Comparison of ENCODE assay signal across 7 mouse cellular contexts in genomic region chr4:107923803-107924194, GRCm38 (mm10). TPM values are rescaled to one million over a fixed set of nuclear protein-coding genes. Genes with fewer than 3 reads are reported as not detected.
A peak's percentile ranks its signal among the peaks of the same experiment; 100 is the strongest.
DNase-seq lines count a peak whose midpoint lies in the region; ATAC-seq and TF ChIP-seq lines count a peak whose summit lies in the region.

No protein-coding gene starts in this region.

- TF ChIP-seq CTCF in lung, postnatal 0 days (IDR thresholded peaks at IDR 0.05): no peak

- no peaks in the 10 kb centered on the region for H3K27me3 ChIP-seq in lung, postnatal 0 days (replicated peaks; ENCODE audit: insufficient read depth, low read length)
- H3K27me3 ChIP-seq in forebrain, embryonic 15.5 days: 0 out of 2 replicates have a peak, but pooled peaks cover 4% of the 10 kb centered on the region
- H3K27me3 ChIP-seq in liver, embryonic 11.5 days (replicated peaks; ENCODE audit: control insufficient read depth, insufficient read depth, low read length): no peaks in the 10 kb centered on the region
- H3K27me3 ChIP-seq in stomach, embryonic 16.5 days (ENCODE audit: control insufficient read depth, insufficient read depth, low read length): no peaks in the 10 kb centered on the region

- peaks cover 8% of the 10 kb centered on the region; the same call in 1 of the 2 replicates for H3K4me1 ChIP-seq in lung, postnatal 0 days (ENCODE audit: insufficient read depth, low read depth, low read length)
- peaks cover 11% of the 10 kb centered on the region; the same call in 1 of the 2 replicates for H3K4me1 ChIP-seq in forebrain, embryonic 15.5 days
- peaks cover 29% of the 10 kb centered on the region for H3K4me1 ChIP-seq in liver, embryonic 11.5 days (replicated peaks; ENCODE audit: control insufficient read depth, insufficient read depth, low read length)
- peaks cover 21% of the 10 kb centered on the region for H3K4me1 ChIP-seq in stomach, embryonic 16.5 days (ENCODE audit: control insufficient read depth, insufficient read depth, low read length)

- H3K9me3 ChIP-seq in lung, postnatal 0 days (ENCODE audit: low read length): no peaks in the 10 kb centered on the region
- no peaks in the 10 kb centered on the region for H3K9me3 ChIP-seq in forebrain, embryonic 15.5 days
- H3K9me3 ChIP-seq in liver, embryonic 11.5 days (ENCODE audit: control insufficient read depth, low read length): no peaks in the 10 kb centered on the region
- H3K9me3 ChIP-seq in stomach, embryonic 16.5 days (replicated peaks; ENCODE audit: control insufficient read depth, low read length): no peaks in the 10 kb centered on the region

- H3K4me2 ChIP-seq in lung, postnatal 0 days (replicated peaks; ENCODE audit: low read depth, low read length): peak overlapping the region; percentile 86
- peak overlapping the region; percentile 87 for H3K4me2 ChIP-seq in forebrain, embryonic 15.5 days (replicated peaks)
- peak overlapping the region; percentile 73 for H3K4me2 ChIP-seq in liver, embryonic 11.5 days
- peak overlapping the region; percentile 74 for H3K4me2 ChIP-seq in stomach, embryonic 16.5 days (ENCODE audit: low read depth, low read length)

- peak overlapping the region; percentile 72 for H3K4me3 ChIP-seq in lung, postnatal 0 days (ENCODE audit: low read depth, low read length)
- peak overlapping the region; percentile 59 for H3K4me3 ChIP-seq in forebrain, embryonic 15.5 days
- peak overlapping the region; percentile 77 for H3K4me3 ChIP-seq in liver, embryonic 11.5 days (ENCODE audit: low read depth, low read length)
- H3K4me3 ChIP-seq in stomach, embryonic 16.5 days (replicated peaks; ENCODE audit: low read length): peak overlapping the region; percentile 88

- H3K36me3 ChIP-seq in lung, postnatal 0 days (ENCODE audit: insufficient read depth, low read length): no peaks in the 10 kb centered on the region
- no peaks in the 10 kb centered on the region for H3K36me3 ChIP-seq in forebrain, embryonic 15.5 days
- no peaks in the 10 kb centered on the region for H3K36me3 ChIP-seq in liver, embryonic 11.5 days (ENCODE audit: control insufficient read depth, insufficient read depth, low read length)
- no peaks in the 10 kb centered on the region for H3K36me3 ChIP-seq in stomach, embryonic 16.5 days (ENCODE audit: control insufficient read depth, insufficient read depth, low read length)

- 29% methylated on average over 7 of the region's 7 CpGs for WGBS in lung, postnatal 0 days
- 49% methylated on average over 7 of the region's 7 CpGs for WGBS in forebrain, embryonic 15.5 days
- WGBS in liver, embryonic 11.5 days: 41% methylated on average over 7 of the region's 7 CpGs
- WGBS in stomach, embryonic 16.5 days: 36% methylated on average over 7 of the region's 7 CpGs

- no peak for DNase-seq in lung, postnatal 0 days (ENCODE audit: low spot score)
- no peak for DNase-seq in lung, postnatal 36 days
- DNase-seq in liver, embryonic 11.5 days (ENCODE audit: low spot score): no peak
- no peak for DNase-seq in embryo, embryonic 11 days
- DNase-seq in adipocyte (ENCODE audit: low spot score): no peak

- ATAC-seq in lung, postnatal 0 days: no peak
- ATAC-seq in forebrain, embryonic 15.5 days (replicated peaks): no peak
- ATAC-seq in liver, embryonic 11.5 days (replicated peaks; ENCODE audit: low FRiP score): no peak
- no peak for ATAC-seq in stomach, embryonic 16.5 days (ENCODE audit: insufficient read depth, low FRiP score)

- TF ChIP-seq EP300 in lung, postnatal 0 days (IDR thresholded peaks at IDR 0.05): no peak

- peak overlapping the region; percentile 48; the same call in 1 of the 2 replicates for H3K27ac ChIP-seq in lung, postnatal 0 days (ENCODE audit: low read length)
- H3K27ac ChIP-seq in forebrain, embryonic 15.5 days (replicated peaks): no peak overlapping the region
- H3K27ac ChIP-seq in liver, embryonic 11.5 days (ENCODE audit: low read depth, low read length): peak overlapping the region; percentile 27; the same call in 1 of the 2 replicates
- peak overlapping the region; percentile 83 for H3K27ac ChIP-seq in stomach, embryonic 16.5 days (ENCODE audit: low read length)

- H3K9ac ChIP-seq in lung, postnatal 0 days (replicated peaks; ENCODE audit: low read depth): no peak overlapping the region
- H3K9ac ChIP-seq in forebrain, embryonic 15.5 days (replicated peaks): no peak overlapping the region
- H3K9ac ChIP-seq in liver, embryonic 11.5 days (ENCODE audit: low read depth, low read length): peak overlapping the region; percentile 39; the same call in 1 of the 2 replicates
- peak overlapping the region; percentile 95; the same call in 1 of the 2 replicates for H3K9ac ChIP-seq in stomach, embryonic 16.5 days (ENCODE audit: low read length)

RNA-seq across cellular contexts. Expression of gene Cpt2, which starts 0.4 kb away (rescaled TPM):
- polyA plus RNA-seq in lung, postnatal 0 days (2015; fragmentation: Nextera tagmentation; extraction: Ambion mirVana): 32.2 and 33.9 TPM in 2 replicates
- polyA plus RNA-seq in forebrain, embryonic 15.5 days (2015; fragmentation: Nextera tagmentation; extraction: Ambion mirVana): 13.2 and 13.7 TPM in 2 replicates
- polyA plus RNA-seq in liver, embryonic 11.5 days (2014; fragmentation: Nextera tagmentation; extraction: Ambion mirVana): 52.8 and 63.7 TPM in 2 replicates
- polyA plus RNA-seq in stomach, embryonic 16.5 days (2015; fragmentation: Nextera tagmentation; extraction: Ambion mirVana): 54.6 and 64.2 TPM in 2 replicates

RNA-seq across cellular contexts. Expression of gene 0610037L13Rik, which starts 34.2 kb away (rescaled TPM):
- 92.4 and 92.7 TPM in 2 replicates for polyA plus RNA-seq in lung, postnatal 0 days (2015; fragmentation: Nextera tagmentation; extraction: Ambion mirVana)
- 113 and 114 TPM in 2 replicates for polyA plus RNA-seq in forebrain, embryonic 15.5 days (2015; fragmentation: Nextera tagmentation; extraction: Ambion mirVana)
- polyA plus RNA-seq in liver, embryonic 11.5 days (2014; fragmentation: Nextera tagmentation; extraction: Ambion mirVana): 89.2 and 90.7 TPM in 2 replicates
- 94.2 and 119 TPM in 2 replicates for polyA plus RNA-seq in stomach, embryonic 16.5 days (2015; fragmentation: Nextera tagmentation; extraction: Ambion mirVana)

RNA-seq across cellular contexts. Expression of gene Magoh, which starts 44.2 kb away (rescaled TPM):
- 111 TPM in 2 replicates for polyA plus RNA-seq in lung, postnatal 0 days (2015; fragmentation: Nextera tagmentation; extraction: Ambion mirVana)
- polyA plus RNA-seq in forebrain, embryonic 15.5 days (2015; fragmentation: Nextera tagmentation; extraction: Ambion mirVana): 141 and 152 TPM in 2 replicates
- 215 and 224 TPM in 2 replicates for polyA plus RNA-seq in liver, embryonic 11.5 days (2014; fragmentation: Nextera tagmentation; extraction: Ambion mirVana)
- polyA plus RNA-seq in stomach, embryonic 16.5 days (2015; fragmentation: Nextera tagmentation; extraction: Ambion mirVana): 133 and 154 TPM in 2 replicates

RNA-seq across cellular contexts. Expression of gene Slc1a7, which starts 44.3 kb away (rescaled TPM):
- 0.17 and 0.48 TPM in 2 replicates for polyA plus RNA-seq in lung, postnatal 0 days (2015; fragmentation: Nextera tagmentation; extraction: Ambion mirVana)
- polyA plus RNA-seq in forebrain, embryonic 15.5 days (2015; fragmentation: Nextera tagmentation; extraction: Ambion mirVana): 0.05 TPM in 1 of 2 replicates, not detected in the other
- polyA plus RNA-seq in liver, embryonic 11.5 days (2014; fragmentation: Nextera tagmentation; extraction: Ambion mirVana): not detected in 2 replicates
- polyA plus RNA-seq in stomach, embryonic 16.5 days (2015; fragmentation: Nextera tagmentation; extraction: Ambion mirVana): 0.17 and 0.31 TPM in 2 replicates

Comparison
In these comparisons a context has a peak if more than half of its experiments do, and no peak if none do; other contexts are left out.
1. H3K9ac ChIP-seq: peak in liver, embryonic 11.5 days (single experiment) and stomach, embryonic 16.5 days (single experiment); none in lung, postnatal 0 days (single experiment) and forebrain, embryonic 15.5 days (single experiment).
2. Peak in every context shown above with its lines, with median percentiles within 50 percentile points of each other: H3K4me2 ChIP-seq and H3K4me3 ChIP-seq.